Mouse (Mus musculus) lung, postnatal 0 days (tissue): ENCODE measurements around the gene Scgb1b27.

Experiments
- CTCF ChIP-seq: IDR thresholded peaks from 2 replicates; pipeline ENCODE4 v1.5.1; 2016; ENCODE audit warnings: antibody characterized with exemption, mild to moderate bottlenecking
- EP300 ChIP-seq: IDR thresholded peaks from 2 replicates; pipeline ENCODE4 v1.6.1; 2016; ENCODE audit warnings: antibody characterized with exemption, mild to moderate bottlenecking, control low read depth

- TF ChIP-seq CTCF (no peak), EP300 (no peak)
Measured at GRCm38 (mm10) chr7:34030026-34030425, 8.7 kb downstream of the Scgb1b27 start.
